ENCODE assay signal across 8 mouse cellular contexts in genomic region chr3:90231507-90232333, GRCm38 (mm10). TPM values are rescaled to one million over a fixed set of nuclear protein-coding genes. Genes with fewer than 3 reads are reported as not detected.
DNase-seq lines count a peak whose midpoint lies in the region; ATAC-seq and TF ChIP-seq lines count a peak whose summit lies in the region.

Jtb (plus strand) TSS chr3:90231597.

- no peaks in the 10 kb centered on the region for H3K9me3 ChIP-seq in ES-Bruce4 (replicated peaks; ENCODE audit: control insufficient read depth, insufficient read depth, low read length, poor library complexity, severe bottlenecking)
- H3K9me3 ChIP-seq in forebrain, embryonic 14.5 days (replicated peaks; ENCODE audit: control insufficient read depth, low read length), result no peaks in the 10 kb centered on the region

- H3K27me3 ChIP-seq in ES-Bruce4 (ENCODE audit: control insufficient read depth, insufficient read depth, low read length, poor library complexity, severe bottlenecking), result no peaks in the 10 kb centered on the region
- H3K27me3 ChIP-seq in forebrain, embryonic 14.5 days (replicated peaks; ENCODE audit: control insufficient read depth, insufficient read depth, low read length), result no peaks in the 10 kb centered on the region

- peak; percentile 88 for DNase-seq in cerebellum, adult 11 months
- peak; percentile 97 for DNase-seq in forebrain, embryonic 14.5 days (ENCODE audit: low spot score)
- DNase-seq in heart, postnatal 14 days, result peak; percentile 90 to 91
- DNase-seq in layer of hippocampus, adult 18-20 months (ENCODE audit: low spot score in 2 of 2), result peak; percentile 95 to 98
- peak; percentile 89 for DNase-seq in lung, adult 2 months
- peak; percentile 91 to 92 for DNase-seq in thymus, adult 18-20 months

- H3K27ac ChIP-seq in ES-Bruce4 (ENCODE audit: insufficient read depth, low read length), result peak within 1 kb of the TSS; percentile 64
- H3K27ac ChIP-seq in forebrain, embryonic 14.5 days (ENCODE audit: low read depth, low read length), result peak within 1 kb of the TSS; percentile 90

- peak within 1 kb of the TSS; percentile 86 for H3K4me2 ChIP-seq in forebrain, embryonic 14.5 days (ENCODE audit: low read length)

- H3K4me3 ChIP-seq in ES-Bruce4 (ENCODE audit: low read depth, low read length), result peak within 1 kb of the TSS; percentile 97
- H3K4me3 ChIP-seq in forebrain, embryonic 14.5 days (ENCODE audit: low read depth, low read length), result peak within 1 kb of the TSS; percentile 85
- peak within 1 kb of the TSS; percentile 72 for H3K4me3 ChIP-seq in lung, adult 2 months (replicated peaks; ENCODE audit: extremely low read depth, low read depth, low read length)

- H3K36me3 ChIP-seq in ES-Bruce4 (ENCODE audit: control insufficient read depth, insufficient read depth, low read length, poor library complexity, severe bottlenecking), result peaks cover 20% of the 10 kb centered on the region
- H3K36me3 ChIP-seq in forebrain, embryonic 14.5 days (ENCODE audit: control insufficient read depth, insufficient read depth, low read length), result peaks cover 27% of the 10 kb centered on the region

- peak; percentile 99 for ATAC-seq in forebrain, embryonic 14.5 days
- peak; percentile 94 for ATAC-seq in neutrophil, adult 5-6 weeks (ENCODE audit: extremely low read depth, insufficient number of reproducible peaks, low FRiP score, poor library complexity, severe bottlenecking)

- WGBS in forebrain, embryonic 14.5 days, result under 1% methylated on average over 60 of the region's 61 CpGs
- under 1% methylated on average over 61 of the region's 61 CpGs for WGBS in lung, adult 2 months

- TF ChIP-seq EP300 in ES-Bruce4 (IDR thresholded peaks at IDR 0.05; ENCODE audit: insufficient read depth, low read depth, low read length), result 0 out of 2 replicates have a peak, but pooled peaks have one; percentile 39

- TF ChIP-seq POLR2A in ES-Bruce4 (IDR thresholded peaks at IDR 0.05; ENCODE audit: insufficient read depth, low read length), result peak; percentile 71
- TF ChIP-seq POLR2A in lung, adult 2 months (IDR thresholded peaks at IDR 0.05; ENCODE audit: borderline replicate concordance, extremely low read depth, low read depth, low read length), result peak; percentile 84; the same call in 1 of the 2 replicates

- no peak for TF ChIP-seq CTCF in ES-Bruce4 (IDR thresholded peaks at IDR 0.05; ENCODE audit: low read depth, low read length)
- TF ChIP-seq CTCF in lung, adult 2 months (IDR thresholded peaks at IDR 0.05; ENCODE audit: insufficient read depth, low read length), result no peak

- H3K4me1 ChIP-seq in ES-Bruce4 (ENCODE audit: control insufficient read depth, insufficient read depth, low read length), result no peaks in the 10 kb centered on the region
- 0 out of 2 replicates have a peak, but pooled peaks cover 5% of the 10 kb centered on the region for H3K4me1 ChIP-seq in forebrain, embryonic 14.5 days (ENCODE audit: control insufficient read depth, insufficient read depth, low read length)
- no peaks in the 10 kb centered on the region for H3K4me1 ChIP-seq in lung, adult 2 months (ENCODE audit: control insufficient read depth, insufficient read depth, low read length)

- peak within 1 kb of the TSS; percentile 78 for H3K9ac ChIP-seq in ES-Bruce4 (ENCODE audit: low read depth, poor library complexity, severe bottlenecking)
- peak within 1 kb of the TSS; percentile 83 for H3K9ac ChIP-seq in forebrain, embryonic 14.5 days (ENCODE audit: low read length)

- intact Hi-C loops in heart, postnatal 14 days (cut with DNase I), result no loop called here

RNA-seq across cellular contexts. Expression of gene Jtb, which starts in this region (rescaled TPM):
- 23.7 and 24.5 TPM in 2 replicates for polyA plus RNA-seq in ES-Bruce4 (2011; ENCODE audit: insufficient read depth, insufficient read length, low read depth, missing spikeins)
- polyA plus RNA-seq in forebrain, embryonic 14.5 days (2014; fragmentation: Nextera tagmentation; extraction: Ambion mirVana), result 118 and 124 TPM in 2 replicates
- total RNA-seq in heart, postnatal 14 days (2021), result 10 to 100 TPM; 44.9 to 48.9 TPM
- 10 to 100 TPM; 44.1 to 46.2 TPM for total RNA-seq in layer of hippocampus, adult 18-20 months (2021)
- 49.4 and 66.3 TPM in 2 replicates for polyA plus RNA-seq in lung, adult 2 months (2012; rRNA removed)
- 63.0 and 65.2 TPM in 2 replicates for total RNA-seq in neutrophil, adult 5-6 weeks (2017)

Comparison
In these comparisons a context has a peak if more than half of its experiments do, and no peak if none do; other contexts are left out.
1. Peak in every context shown above with its lines: DNase-seq, ATAC-seq, H3K4me3 ChIP-seq and H3K27ac ChIP-seq.